Mouse (Mus musculus) thymus, postnatal 14 days (tissue): Measurements from ENCODE around the gene Hist1h3f.
A peak's percentile ranks its signal among the peaks of the same experiment; 100 is the strongest.

Experiments
- DNase-seq: peaks from one replicate; pipeline ENCODE4 v3.0.0; 2021

Hist1h3f gene

GRCm38 (mm10) chr13:23518885-23519284 lies 25.0 kb upstream of the Hist1h3f start:
- DNase-seq, result peak; percentile 83

GRCm38 (mm10) chr13:23519416-23519815 lies 24.4 kb upstream of the Hist1h3f start:
- peak; percentile 78 for DNase-seq

- DNase-seq, result peak; percentile 94
Measured at GRCm38 (mm10) chr13:23521703-23522102, 22.1 kb upstream of the Hist1h3f start.

- DNase-seq, result no peak
Measured at GRCm38 (mm10) chr13:23523976-23524375, 19.9 kb upstream of the Hist1h3f start.

- DNase-seq, result peak; percentile 70
Measured at GRCm38 (mm10) chr13:23524654-23525053, 19.2 kb upstream of the Hist1h3f start.

GRCm38 (mm10) chr13:23525901-23526300 lies 18.0 kb upstream of the Hist1h3f start:
- no peak for DNase-seq

GRCm38 (mm10) chr13:23526312-23526711 lies 17.5 kb upstream of the Hist1h3f start:
- peak; percentile 91 for DNase-seq

- no peak for DNase-seq
Measured at GRCm38 (mm10) chr13:23529005-23529404, 14.8 kb upstream of the Hist1h3f start.

GRCm38 (mm10) chr13:23529480-23530165 lies 14.2 kb upstream of the Hist1h3f start:
- DNase-seq, result no peak

- peak; percentile 76 for DNase-seq
Measured at GRCm38 (mm10) chr13:23530181-23530900, 13.5 kb upstream of the Hist1h3f start.

GRCm38 (mm10) chr13:23530901-23531875 lies 12.7 kb upstream of the Hist1h3f start, which contains the start of gene Hist1h4h:
Gene Hist1h4h, plus strand, starts transcription at chr13:23531050.
- DNase-seq, result peak; percentile 98

- DNase-seq, result no peak
Measured at GRCm38 (mm10) chr13:23532262-23533075, 11.4 kb upstream of the Hist1h3f start.

- DNase-seq, result peak; percentile 72
Measured at GRCm38 (mm10) chr13:23533560-23534367, 10.1 kb upstream of the Hist1h3f start, which contains the start of gene Hist1h2af. Gene Hist1h2af, plus strand, starts transcription at chr13:23533906.

GRCm38 (mm10) chr13:23534368-23535131 lies 9.3 kb upstream of the Hist1h3f start:
- no peak for DNase-seq

GRCm38 (mm10) chr13:23535137-23536075 lies 8.4 kb upstream of the Hist1h3f start, which contains the start of gene Hist1h3g:
Gene Hist1h3g, plus strand, starts transcription at chr13:23535422.
- peak; percentile 92 for DNase-seq

- no peak for DNase-seq
Measured at GRCm38 (mm10) chr13:23536076-23536822, 7.6 kb upstream of the Hist1h3f start.

GRCm38 (mm10) chr13:23537006-23537710 lies 6.7 kb upstream of the Hist1h3f start:
- DNase-seq, result no peak

- no peak for DNase-seq
Measured at GRCm38 (mm10) chr13:23538249-23538648, 5.6 kb upstream of the Hist1h3f start.
